Mouse (Mus musculus) liver, embryonic 15.5 days (tissue): ENCODE data around the gene Tmprss3. TPM values are rescaled to one million over a fixed set of nuclear protein-coding genes. Genes with fewer than 3 reads are reported as not detected.
A peak's percentile ranks its signal among the peaks of the same experiment; 100 is the strongest.

Experiments
- ATAC-seq: fragments of 200-750 bp; cut with Nextera tagmentation; 2 replicates; pipeline ENCODE4 v1.8.0; 2017; ENCODE audit warnings: moderate number of reproducible peaks, mild to moderate bottlenecking, moderate library complexity; ENCODE audit not compliant: insufficient read depth
- H3K27ac ChIP-seq: fragments of 300-500 bp; sonication (generic); replicated peaks from 2 replicates; pipeline ENCODE4 v1.5.1; 2015; ENCODE audit warnings: mild to moderate bottlenecking, inconsistent platforms
- H3K27me3 ChIP-seq: fragments of 300-500 bp; sonication (generic); 2 replicates; pipeline ENCODE4 v1.6.1; 2015; ENCODE audit warnings: mild to moderate bottlenecking, inconsistent platforms
- H3K36me3 ChIP-seq: fragments of 300-500 bp; sonication (generic); replicated peaks from 2 replicates; pipeline ENCODE4 v1.6.1; 2015; ENCODE audit warnings: moderate library complexity, mild to moderate bottlenecking, inconsistent platforms
- H3K4me1 ChIP-seq: fragments of 300-500 bp; sonication (generic); replicated peaks from 2 replicates; pipeline ENCODE4 v1.6.1; 2015; ENCODE audit warnings: inconsistent platforms
- H3K4me2 ChIP-seq: fragments of 300-500 bp; sonication (generic); 2 replicates; pipeline ENCODE4 v1.6.1; 2015; ENCODE audit warnings: moderate library complexity, mild to moderate bottlenecking, inconsistent platforms
- H3K4me3 ChIP-seq: fragments of 300-500 bp; sonication (generic); replicated peaks from 2 replicates; pipeline ENCODE4 v1.5.1; 2015; ENCODE audit warnings: mild to moderate bottlenecking, inconsistent platforms
- H3K9ac ChIP-seq: fragments of 300-500 bp; sonication (generic); 2 replicates; pipeline ENCODE4 v1.6.1; 2015; ENCODE audit warnings: moderate library complexity, mild to moderate bottlenecking, inconsistent platforms
- H3K9me3 ChIP-seq: fragments of 300-500 bp; sonication (generic); replicated peaks from 2 replicates; pipeline ENCODE4 v1.6.1; 2016; ENCODE audit warnings: inconsistent platforms
- WGBS: fragments of 180-500 bp; shearing (Covaris S2); methylation state at CpG from one replicate; pipeline ENCODE4 v1.1.7; 2015; ENCODE audit warnings: mixed read lengths; ENCODE audit not compliant: insufficient replicate concordance; 5-methylcytosine and 5-hydroxymethylcytosine counted together
- polyA plus RNA-seq: library from polyadenylated mRNA; unstranded; fragments of >200 nt; fragmentation: Nextera tagmentation; extraction: Ambion mirVana; gene quantifications from 2 replicates; pipeline ENCODE4 v1.2.1, GENCODE M21; 2015

Gene Tmprss3
- polyA plus RNA-seq, result 0.29 and 0.46 TPM in 2 replicates

- Histone ChIP-seq H3K4me3 (no peak within 1 kb of the TSS), H3K27me3 (no peaks in the 10 kb centered on the region)
- WGBS, result 75% methylated on average over 11 of the region's 11 CpGs
Measured at GRCm38 (mm10) chr17:31198877-31199276, at the start of gene Tmprss3. Gene Tmprss3, minus strand, starts transcription at chr17:31198977.

DNA sequence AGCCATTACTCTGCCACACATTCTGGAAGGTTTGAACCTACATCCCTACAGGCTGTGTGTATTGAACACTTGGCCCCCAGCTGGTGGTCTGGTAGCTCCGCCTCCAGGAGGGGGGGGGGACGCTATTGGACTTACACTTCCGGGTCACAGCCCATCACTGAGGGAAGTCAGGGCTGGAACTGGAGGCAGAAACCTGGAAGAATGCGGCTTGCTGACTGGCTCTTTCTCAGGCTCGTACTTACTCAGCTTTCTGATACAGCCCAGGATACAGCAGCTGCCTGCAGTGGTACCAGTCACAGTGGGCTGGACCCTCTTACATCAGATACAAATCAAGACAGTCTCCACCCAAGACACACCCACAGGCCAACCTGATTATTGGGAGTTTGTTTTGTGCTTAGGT lies 48.4 kb upstream of the Tmprss3 start:
- Histone ChIP-seq H3K9ac (no peak overlapping the region), H3K36me3 (0 out of 2 replicates have a peak, but pooled peaks cover 5% of the 10 kb centered on the region), H3K27ac (no peak overlapping the region), H3K4me3 (no peak overlapping the region), H3K4me2 (no peak overlapping the region), H3K27me3 (no peaks in the 10 kb centered on the region), H3K9me3 (no peaks in the 10 kb centered on the region), H3K4me1 (0 out of 2 replicates have a peak, but pooled peaks cover 2% of the 10 kb centered on the region)
- ATAC-seq, result no peak
- WGBS, result 44% methylated on average over 5 of the region's 5 CpGs

More at GRCm38 (mm10) chr17:31198877-31199276, at the start of gene Tmprss3:
- Histone ChIP-seq H3K9ac (no peak within 1 kb of the TSS), H3K36me3 (no peaks in the 10 kb centered on the region), H3K9me3 (no peaks in the 10 kb centered on the region), H3K4me2 (no peak within 1 kb of the TSS), H3K27ac (no peak within 1 kb of the TSS), H3K4me1 (peaks cover 8% of the 10 kb centered on the region; the same call in 1 of the 2 replicates)
- no peak for ATAC-seq

- no peak overlapping the region for H3K9ac ChIP-seq
- H3K4me3 ChIP-seq, result no peak overlapping the region
- no peaks in the 10 kb centered on the region for H3K9me3 ChIP-seq
- H3K27me3 ChIP-seq, result no peaks in the 10 kb centered on the region
- 0 out of 2 replicates have a peak, but pooled peaks cover 10% of the 10 kb centered on the region for H3K36me3 ChIP-seq
- 0 out of 2 replicates have a peak, but pooled peaks cover 2% of the 10 kb centered on the region for H3K4me1 ChIP-seq
- H3K27ac ChIP-seq, result no peak overlapping the region
- no peak overlapping the region for H3K4me2 ChIP-seq
- no peak for ATAC-seq
- WGBS, result 25% methylated on average over 5 of the region's 5 CpGs
Measured at GRCm38 (mm10) chr17:31245321-31245720, 46.5 kb upstream of the Tmprss3 start.

GRCm38 (mm10) chr17:31242764-31243163 lies 44.0 kb upstream of the Tmprss3 start:
- no peaks in the 10 kb centered on the region for H3K27me3 ChIP-seq
- peaks cover 17% of the 10 kb centered on the region; the same call in 1 of the 2 replicates for H3K36me3 ChIP-seq
- H3K4me3 ChIP-seq, result no peak overlapping the region
- no peak overlapping the region for H3K9ac ChIP-seq
- 0% methylated on average over 1 of the region's 1 CpGs for WGBS
- ATAC-seq, result no peak
- no peaks in the 10 kb centered on the region for H3K9me3 ChIP-seq
- peaks cover 12% of the 10 kb centered on the region for H3K4me1 ChIP-seq
- no peak overlapping the region for H3K27ac ChIP-seq
- no peak overlapping the region for H3K4me2 ChIP-seq

- peaks cover 12% of the 10 kb centered on the region for H3K4me1 ChIP-seq
- no peak overlapping the region for H3K4me3 ChIP-seq
- no peak for ATAC-seq
- H3K36me3 ChIP-seq, result peaks cover 31% of the 10 kb centered on the region; the same call in 1 of the 2 replicates
- WGBS, result 72% methylated on average over 8 of the region's 8 CpGs
- no peaks in the 10 kb centered on the region for H3K27me3 ChIP-seq
- no peak overlapping the region for H3K9ac ChIP-seq
- no peak overlapping the region for H3K27ac ChIP-seq
- no peak overlapping the region for H3K4me2 ChIP-seq
- H3K9me3 ChIP-seq, result no peaks in the 10 kb centered on the region
Measured at GRCm38 (mm10) chr17:31241156-31241555, 42.4 kb upstream of the Tmprss3 start.

GRCm38 (mm10) chr17:31238234-31239020 lies 39.6 kb upstream of the Tmprss3 start:
- H3K27ac ChIP-seq, result no peak overlapping the region
- peak; percentile 56 for ATAC-seq
- H3K36me3 ChIP-seq, result peaks cover 52% of the 10 kb centered on the region; the same call in 1 of the 2 replicates
- H3K4me3 ChIP-seq, result no peak overlapping the region
- no peak overlapping the region for H3K4me2 ChIP-seq
- H3K9ac ChIP-seq, result no peak overlapping the region
- 51% methylated on average over 7 of the region's 7 CpGs for WGBS
- H3K9me3 ChIP-seq, result no peaks in the 10 kb centered on the region
- H3K4me1 ChIP-seq, result peaks cover 10% of the 10 kb centered on the region
- H3K27me3 ChIP-seq, result no peaks in the 10 kb centered on the region

DNA sequence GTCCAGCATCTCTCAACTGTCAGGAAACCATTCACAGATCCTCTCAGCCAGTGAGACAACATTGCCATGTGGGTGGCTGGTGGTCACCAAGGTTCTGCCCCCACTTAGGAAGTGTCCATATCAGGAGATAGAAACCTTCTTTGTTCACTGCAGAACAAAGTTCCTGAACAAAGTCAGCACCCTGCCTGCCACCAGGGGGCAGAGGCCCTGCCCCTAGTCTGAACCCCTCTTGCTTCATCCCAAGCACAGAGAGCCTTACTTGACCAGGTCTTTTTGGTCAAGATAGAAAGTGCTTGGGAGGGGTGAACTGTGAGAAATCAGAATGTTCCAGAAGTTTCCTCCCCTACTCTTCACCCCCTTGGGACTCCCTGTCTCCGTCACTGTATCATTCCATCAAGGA lies 37.1 kb upstream of the Tmprss3 start:
- Histone ChIP-seq H3K27me3 (no peaks in the 10 kb centered on the region), H3K36me3 (peaks cover 65% of the 10 kb centered on the region), H3K9me3 (no peaks in the 10 kb centered on the region), H3K4me3 (no peak overlapping the region), H3K9ac (no peak overlapping the region), H3K27ac (no peak overlapping the region), H3K4me2 (no peak overlapping the region), H3K4me1 (peaks cover 10% of the 10 kb centered on the region)
- ATAC-seq, result no peak
- 81% methylated on average over 1 of the region's 1 CpGs for WGBS

DNA sequence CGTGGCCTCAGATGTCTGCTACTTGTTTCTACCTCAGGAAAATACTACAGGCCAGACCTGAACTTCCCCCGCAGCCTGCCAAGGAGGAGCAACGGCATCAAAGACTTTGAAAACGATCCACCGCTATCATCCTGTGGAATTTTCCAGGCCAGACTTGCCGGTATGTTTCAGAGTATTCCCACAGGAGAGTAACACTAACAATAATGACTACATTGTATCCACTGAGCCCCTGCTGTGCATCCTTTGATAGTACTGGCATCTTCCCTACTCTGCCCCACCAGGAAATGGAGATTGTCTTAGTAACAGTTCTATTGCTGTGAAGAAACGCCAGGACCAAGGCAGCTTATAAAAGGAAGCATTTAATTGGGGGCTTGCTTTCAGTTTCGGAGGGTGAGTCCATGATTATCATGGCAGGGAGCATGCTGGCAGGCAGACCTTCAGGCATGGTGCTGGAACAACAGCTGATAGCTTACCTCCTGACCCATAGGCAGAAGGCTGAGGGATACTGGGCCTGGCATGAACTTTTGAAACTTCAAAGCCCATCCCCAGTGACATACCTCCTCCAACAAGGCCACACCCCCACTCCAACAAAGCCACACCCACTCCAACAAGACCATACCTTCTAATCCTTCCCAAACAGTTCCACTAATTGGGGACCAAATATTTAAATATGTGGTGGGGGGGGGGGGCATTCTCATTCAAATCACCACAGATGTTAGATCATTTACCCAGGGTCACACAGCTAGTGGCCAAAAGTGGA lies 33.7 kb upstream of the Tmprss3 start:
- Histone ChIP-seq H3K4me1 (no peaks in the 10 kb centered on the region), H3K9ac (no peak overlapping the region), H3K4me2 (no peak overlapping the region), H3K27me3 (no peaks in the 10 kb centered on the region), H3K36me3 (peaks cover 55% of the 10 kb centered on the region), H3K9me3 (no peaks in the 10 kb centered on the region), H3K4me3 (no peak overlapping the region), H3K27ac (no peak overlapping the region)
- ATAC-seq, result no peak
- 80% methylated on average over 8 of the region's 8 CpGs for WGBS

DNA sequence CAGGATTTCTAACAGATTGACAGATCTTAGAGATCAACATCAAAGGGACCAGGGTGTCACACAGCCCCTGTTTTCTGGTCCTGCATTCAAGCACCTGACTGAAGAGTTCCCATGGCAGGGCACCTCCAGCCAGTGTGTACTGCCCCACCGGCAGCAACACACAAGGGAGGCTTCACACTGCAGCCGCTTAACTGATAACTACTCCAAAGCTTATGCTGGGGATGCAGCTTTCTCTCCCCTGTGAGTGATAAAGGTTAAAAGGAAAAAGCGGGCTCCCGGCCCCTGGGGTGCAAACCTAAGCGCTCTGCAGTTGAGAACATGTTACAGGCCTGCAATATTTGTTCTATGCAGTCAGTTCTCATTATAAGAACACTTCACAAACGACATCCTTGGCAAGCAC lies 33.0 kb upstream of the Tmprss3 start:
- Histone ChIP-seq H3K4me3 (no peak overlapping the region), H3K27ac (no peak overlapping the region), H3K9me3 (no peaks in the 10 kb centered on the region), H3K4me2 (no peak overlapping the region), H3K36me3 (peaks cover 51% of the 10 kb centered on the region), H3K9ac (no peak overlapping the region), H3K27me3 (no peaks in the 10 kb centered on the region), H3K4me1 (no peaks in the 10 kb centered on the region)
- no peak for ATAC-seq
- 68% methylated on average over 6 of the region's 6 CpGs for WGBS

DNA sequence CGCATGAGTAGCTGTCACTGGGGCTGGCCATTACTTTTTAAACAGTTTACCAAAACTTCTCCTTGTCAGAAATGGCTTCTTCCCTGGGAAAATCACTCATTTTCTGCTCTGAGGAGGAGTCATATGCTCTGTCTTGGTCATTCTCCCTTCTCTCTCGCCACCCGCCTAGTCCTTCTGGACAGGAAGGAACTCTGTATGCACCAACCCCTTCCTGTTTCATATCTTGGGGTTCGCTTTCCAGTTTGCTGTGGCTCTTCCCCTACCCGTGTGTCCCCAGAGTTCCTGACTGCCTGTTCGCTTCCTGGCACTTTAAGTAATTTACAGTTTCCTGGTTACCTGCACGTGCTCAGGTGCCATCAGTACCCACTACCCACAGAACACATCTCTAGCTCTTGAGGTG lies 28.2 kb upstream of the Tmprss3 start:
- Histone ChIP-seq H3K9me3 (no peaks in the 10 kb centered on the region), H3K4me3 (no peak overlapping the region), H3K9ac (no peak overlapping the region), H3K27ac (no peak overlapping the region), H3K36me3 (peaks cover 8% of the 10 kb centered on the region), H3K4me2 (no peak overlapping the region), H3K4me1 (peaks cover 20% of the 10 kb centered on the region), H3K27me3 (no peaks in the 10 kb centered on the region)
- WGBS, result 52% methylated on average over 7 of the region's 7 CpGs
- no peak for ATAC-seq

GRCm38 (mm10) chr17:31226368-31226767 lies 27.6 kb upstream of the Tmprss3 start:
- H3K36me3 ChIP-seq, result peaks cover 3% of the 10 kb centered on the region; the same call in 1 of the 2 replicates
- no peaks in the 10 kb centered on the region for H3K9me3 ChIP-seq
- WGBS, result 55% methylated on average over 3 of the region's 3 CpGs
- H3K27me3 ChIP-seq, result no peaks in the 10 kb centered on the region
- H3K9ac ChIP-seq, result no peak overlapping the region
- no peak for ATAC-seq
- no peak overlapping the region for H3K4me2 ChIP-seq
- no peak overlapping the region for H3K27ac ChIP-seq
- no peak overlapping the region for H3K4me3 ChIP-seq
- H3K4me1 ChIP-seq, result peaks cover 25% of the 10 kb centered on the region
